8 mouse cellular contexts compared by ENCODE assay signal in the genomic region with DNA sequence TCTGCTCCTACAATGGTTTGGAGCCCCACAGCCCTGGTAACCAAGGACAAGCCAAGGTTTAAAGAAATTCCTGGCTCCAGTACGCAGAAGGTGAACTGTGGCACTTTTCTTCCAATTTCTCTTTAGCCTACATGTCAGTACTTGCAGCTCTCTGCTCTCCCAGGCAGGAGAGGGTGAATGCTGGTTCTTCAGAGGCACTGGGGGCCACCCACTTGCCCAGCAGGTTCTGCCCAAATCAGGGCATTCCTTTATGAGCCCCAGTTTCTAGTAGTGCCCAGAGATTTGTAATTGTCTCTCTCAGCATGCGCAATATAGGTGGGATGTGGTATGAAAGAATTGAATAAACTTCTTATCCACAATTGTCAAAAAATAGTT. TPM values are rescaled to one million over a fixed set of nuclear protein-coding genes. Genes with fewer than 3 reads are reported as not detected.
DNase-seq lines count a peak whose midpoint lies in the region; ATAC-seq lines count a peak whose summit lies in the region.

No protein-coding gene starts in this region.

- no peak for ATAC-seq in heart, embryonic 15.5 days (replicated peaks; ENCODE audit: insufficient number of reproducible peaks, insufficient read depth, low FRiP score, low read depth)
- no peak for ATAC-seq in hindbrain, embryonic 12.5 days (ENCODE audit: low FRiP score)
- no peak for ATAC-seq in liver, embryonic 13.5 days (ENCODE audit: low read depth)
- ATAC-seq in megakaryocyte-erythroid progenitor cell, adult 5-6 weeks (replicated peaks; ENCODE audit: low FRiP score, low TSS enrichment, poor library complexity, severe bottlenecking): no peak

- 50% methylated on average over 2 of the region's 2 CpGs for WGBS in heart, embryonic 15.5 days
- WGBS in hindbrain, embryonic 12.5 days: 53% methylated on average over 2 of the region's 2 CpGs
- WGBS in liver, embryonic 13.5 days (ENCODE audit: insufficient replicate concordance): 62% methylated on average over 2 of the region's 2 CpGs

- H3K4me2 ChIP-seq in heart, embryonic 15.5 days: peak overlapping the region; percentile 57
- 0 out of 2 replicates have a peak overlapping the region, but pooled peaks have one; percentile 44 for H3K4me2 ChIP-seq in hindbrain, embryonic 12.5 days (replicated peaks)
- H3K4me2 ChIP-seq in liver, embryonic 13.5 days: peak overlapping the region; percentile 63

- H3K4me1 ChIP-seq in heart, embryonic 15.5 days (replicated peaks): peaks cover 4% of the 10 kb centered on the region; the same call in 1 of the 2 replicates
- H3K4me1 ChIP-seq in hindbrain, embryonic 12.5 days: peaks cover 15% of the 10 kb centered on the region
- peaks cover 51% of the 10 kb centered on the region for H3K4me1 ChIP-seq in liver, embryonic 13.5 days (replicated peaks)

- H3K4me3 ChIP-seq in heart, embryonic 15.5 days: peak overlapping the region; percentile 34; the same call in 1 of the 2 replicates
- H3K4me3 ChIP-seq in hindbrain, embryonic 12.5 days: no peak overlapping the region
- 0 out of 2 replicates have a peak overlapping the region, but pooled peaks have one; percentile 38 for H3K4me3 ChIP-seq in liver, embryonic 13.5 days (replicated peaks)

- no peaks in the 10 kb centered on the region for H3K27me3 ChIP-seq in heart, embryonic 15.5 days
- H3K27me3 ChIP-seq in hindbrain, embryonic 12.5 days: no peaks in the 10 kb centered on the region
- H3K27me3 ChIP-seq in liver, embryonic 13.5 days: no peaks in the 10 kb centered on the region

- H3K9ac ChIP-seq in heart, embryonic 15.5 days: no peak overlapping the region
- H3K9ac ChIP-seq in hindbrain, embryonic 12.5 days: peak overlapping the region; percentile 20; the same call in 1 of the 2 replicates
- H3K9ac ChIP-seq in liver, embryonic 13.5 days: peak overlapping the region; percentile 62

- DNase-seq in heart, adult 8-10 months (ENCODE audit: low spot score): no peak
- DNase-seq in ES-CJ7 (ENCODE audit: low read depth, low spot score): peak; percentile 17
- DNase-seq in liver, embryonic 13.5 days: no peak
- no peak for DNase-seq in layer of hippocampus, postnatal 25 days (ENCODE audit: extremely low spot score in 1 of 2, low spot score in 1 of 2)
- no peak for DNase-seq in spleen, postnatal 4 days (ENCODE audit: low spot score in 2 of 2)

- no peak overlapping the region for H3K27ac ChIP-seq in heart, embryonic 15.5 days
- H3K27ac ChIP-seq in hindbrain, embryonic 12.5 days: no peak overlapping the region
- H3K27ac ChIP-seq in liver, embryonic 13.5 days: peak overlapping the region; percentile 25; the same call in 1 of the 2 replicates

- H3K36me3 ChIP-seq in heart, embryonic 15.5 days: no peaks in the 10 kb centered on the region
- H3K36me3 ChIP-seq in hindbrain, embryonic 12.5 days: no peaks in the 10 kb centered on the region
- no peaks in the 10 kb centered on the region for H3K36me3 ChIP-seq in liver, embryonic 13.5 days

- H3K9me3 ChIP-seq in heart, embryonic 15.5 days (replicated peaks): no peaks in the 10 kb centered on the region
- H3K9me3 ChIP-seq in hindbrain, embryonic 12.5 days (replicated peaks): no peaks in the 10 kb centered on the region
- no peaks in the 10 kb centered on the region for H3K9me3 ChIP-seq in liver, embryonic 13.5 days (replicated peaks)

RNA-seq across cellular contexts. Expression of a gene that starts 32.5 kb away (rescaled TPM):
- 7.1 and 8.1 TPM in 2 replicates for polyA plus RNA-seq in heart, embryonic 15.5 days (2015; fragmentation: Nextera tagmentation; extraction: Ambion mirVana)
- total RNA-seq in heart, adult 8-10 months (2022): 1 to 10 TPM; 6.3 to 6.9 (median 6.6) TPM
- 12.8 and 15.2 TPM in 2 replicates for polyA plus RNA-seq in hindbrain, embryonic 12.5 days (2016; fragmentation: Nextera tagmentation; extraction: Ambion mirVana)
- polyA plus RNA-seq in liver, embryonic 13.5 days (2015; fragmentation: Nextera tagmentation; extraction: Ambion mirVana): 34.7 and 39.3 TPM in 2 replicates
- 14.0 and 15.9 TPM in 2 replicates for total RNA-seq in megakaryocyte-erythroid progenitor cell, adult 5-6 weeks (2014; fragmentation: Nextera tagmentation)
- 16.8 and 17.2 TPM in 2 replicates for total RNA-seq in megakaryocyte-erythroid progenitor cell, adult 5-6 weeks (2017)
- 10 to 100 TPM; 13.1 TPM for total RNA-seq in layer of hippocampus, postnatal 25 days (2021)
